Mouse (Mus musculus) urinary bladder, postnatal 10 days (tissue): ENCODE results near the gene Hhat.

Experiments
- DNase-seq: peaks from one replicate; pipeline ENCODE4 v3.0.0; 2022; ENCODE audit warnings: low spot score

Gene Hhat

DNA sequence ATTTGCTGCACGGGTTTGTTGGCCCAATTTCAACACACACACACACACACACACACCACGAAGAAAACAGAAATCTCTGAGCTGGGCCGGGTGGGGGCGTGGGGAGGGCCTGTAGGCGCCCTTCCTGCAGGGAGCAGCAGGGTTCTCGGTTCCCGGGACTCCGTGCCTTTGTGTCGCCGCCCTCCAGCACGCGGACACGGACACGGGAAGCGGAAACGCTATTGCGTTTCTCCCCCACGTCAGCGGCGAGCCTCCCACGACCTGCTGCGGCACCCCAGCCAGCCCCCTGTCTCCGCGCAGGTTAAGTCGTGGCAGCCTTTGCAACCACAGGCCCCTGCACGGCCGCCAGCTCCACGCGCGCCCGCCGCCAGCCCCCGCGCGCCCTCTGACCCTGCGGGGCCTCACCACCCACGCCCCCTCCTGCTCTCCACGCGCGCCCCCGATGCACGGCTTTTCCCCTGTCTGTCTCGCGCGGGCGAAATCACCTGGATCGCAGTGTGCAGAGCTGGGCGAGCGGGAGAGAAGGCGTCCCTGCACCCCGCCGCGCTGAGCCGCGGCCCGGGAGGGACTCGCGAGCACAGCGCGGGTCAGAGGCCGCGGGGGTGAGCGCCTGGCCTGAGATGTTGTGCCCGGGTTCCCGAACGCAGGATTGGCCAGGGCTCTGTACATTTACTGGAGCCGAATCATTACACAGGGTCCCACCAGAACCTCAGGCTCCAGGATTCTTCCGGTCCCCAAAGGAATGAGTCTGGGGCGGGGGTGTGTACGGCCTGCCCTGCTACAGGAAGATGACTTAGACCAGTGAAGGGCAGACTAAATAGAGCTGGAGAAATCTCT is at the start of gene Hhat:
Gene Hhat, minus strand, starts transcription at position 729 of the 837 bp plus-strand sequence.
- DNase-seq = no peak

DNA sequence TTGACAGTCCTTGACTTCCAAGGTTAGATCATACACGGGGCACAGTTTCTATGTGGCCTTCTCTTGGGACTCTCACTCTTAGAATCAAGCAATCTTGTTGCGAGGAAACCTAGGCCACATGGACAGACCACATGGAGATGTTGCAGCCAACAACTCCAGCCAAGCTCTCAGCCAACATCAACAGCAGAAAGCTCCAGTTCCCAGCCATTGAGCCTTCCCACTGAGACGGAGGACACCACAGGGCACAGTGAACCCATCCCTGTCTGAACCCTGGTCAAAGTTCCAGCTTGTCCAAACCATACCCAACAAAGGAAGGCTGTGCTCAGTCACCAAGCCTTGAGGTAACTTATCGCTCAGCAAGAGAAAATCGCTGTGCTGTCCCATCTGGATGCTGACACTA is 47.3 kb upstream of the Hhat start:
- no peak for DNase-seq

DNA sequence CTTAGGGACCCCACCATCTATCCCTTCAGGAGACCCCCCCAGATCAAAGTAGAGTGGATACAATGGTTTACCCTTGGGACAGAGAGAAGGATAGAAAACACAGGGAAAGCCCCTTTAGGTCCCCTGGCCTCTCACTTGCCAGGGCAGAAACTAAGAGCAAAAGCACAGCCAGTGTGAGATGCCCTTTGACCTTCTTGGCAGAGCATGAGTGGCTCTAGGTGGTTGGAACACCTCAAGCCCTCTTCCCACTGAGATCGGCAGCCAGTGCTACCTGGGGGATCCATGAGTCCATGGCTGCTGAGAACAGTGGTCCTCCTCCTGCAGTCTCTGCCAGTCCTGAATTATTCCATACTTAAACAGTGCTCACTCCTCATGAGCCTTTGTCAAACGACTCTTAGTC is 44.8 kb upstream of the Hhat start:
- DNase-seq = no peak

DNA sequence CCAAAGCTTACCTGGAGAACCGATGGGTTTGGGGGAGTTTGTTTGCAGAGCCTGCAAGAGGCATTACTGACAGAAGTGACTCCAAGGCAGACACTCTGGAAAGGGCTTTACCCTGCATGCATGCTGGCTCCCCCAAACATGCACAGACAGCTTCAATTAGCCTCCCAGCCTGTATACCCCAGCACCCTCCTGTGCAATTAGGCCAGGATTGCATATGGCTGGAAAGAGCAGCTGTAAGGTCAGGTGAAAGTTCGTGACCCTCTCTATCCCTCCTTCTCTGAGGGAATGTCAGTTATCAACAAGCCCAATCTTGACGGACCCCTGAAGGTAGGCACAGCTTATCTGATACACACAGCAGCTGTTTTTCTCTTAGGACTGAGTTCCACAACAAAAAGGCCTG is 43.7 kb upstream of the Hhat start:
- no peak for DNase-seq

DNA sequence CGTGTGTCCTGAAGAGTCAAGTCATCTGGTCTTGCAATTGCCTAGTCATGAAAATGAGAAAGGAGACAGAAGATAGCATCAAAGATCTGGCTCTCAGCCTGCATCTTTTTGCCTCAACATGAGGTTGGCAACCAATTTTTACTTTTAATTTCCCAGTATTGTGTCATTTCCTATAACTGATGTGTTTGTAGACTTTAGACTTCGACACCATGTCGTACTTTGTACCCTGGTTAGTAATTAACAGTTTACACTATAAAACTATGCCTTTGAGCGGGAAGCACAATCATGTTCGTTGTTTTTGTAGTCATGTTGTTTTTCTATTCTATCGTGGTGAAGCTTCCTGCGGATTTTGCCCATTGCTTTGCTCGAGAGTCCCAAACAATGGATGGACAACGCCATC is 41.7 kb upstream of the Hhat start:
- DNase-seq = no peak

DNA sequence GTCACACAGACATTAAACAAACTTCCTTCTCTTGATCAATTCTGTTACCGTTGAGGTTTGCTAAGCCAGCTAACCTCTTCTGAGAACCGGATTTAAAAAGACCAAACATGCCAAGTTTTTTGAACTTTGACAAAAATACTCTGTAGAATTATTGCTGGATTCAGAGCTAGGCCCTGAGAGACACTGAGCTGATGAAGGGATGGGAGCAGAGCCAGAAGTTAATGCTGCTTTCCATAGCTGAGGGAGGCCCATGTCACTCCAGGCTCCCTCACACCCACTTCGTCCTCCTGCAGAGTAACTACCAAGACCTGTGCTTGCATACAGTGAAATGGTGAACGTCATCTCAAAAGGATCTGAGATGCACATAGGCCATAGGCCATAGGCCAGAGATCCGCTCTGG is 41.3 kb upstream of the Hhat start:
- no peak for DNase-seq

DNA sequence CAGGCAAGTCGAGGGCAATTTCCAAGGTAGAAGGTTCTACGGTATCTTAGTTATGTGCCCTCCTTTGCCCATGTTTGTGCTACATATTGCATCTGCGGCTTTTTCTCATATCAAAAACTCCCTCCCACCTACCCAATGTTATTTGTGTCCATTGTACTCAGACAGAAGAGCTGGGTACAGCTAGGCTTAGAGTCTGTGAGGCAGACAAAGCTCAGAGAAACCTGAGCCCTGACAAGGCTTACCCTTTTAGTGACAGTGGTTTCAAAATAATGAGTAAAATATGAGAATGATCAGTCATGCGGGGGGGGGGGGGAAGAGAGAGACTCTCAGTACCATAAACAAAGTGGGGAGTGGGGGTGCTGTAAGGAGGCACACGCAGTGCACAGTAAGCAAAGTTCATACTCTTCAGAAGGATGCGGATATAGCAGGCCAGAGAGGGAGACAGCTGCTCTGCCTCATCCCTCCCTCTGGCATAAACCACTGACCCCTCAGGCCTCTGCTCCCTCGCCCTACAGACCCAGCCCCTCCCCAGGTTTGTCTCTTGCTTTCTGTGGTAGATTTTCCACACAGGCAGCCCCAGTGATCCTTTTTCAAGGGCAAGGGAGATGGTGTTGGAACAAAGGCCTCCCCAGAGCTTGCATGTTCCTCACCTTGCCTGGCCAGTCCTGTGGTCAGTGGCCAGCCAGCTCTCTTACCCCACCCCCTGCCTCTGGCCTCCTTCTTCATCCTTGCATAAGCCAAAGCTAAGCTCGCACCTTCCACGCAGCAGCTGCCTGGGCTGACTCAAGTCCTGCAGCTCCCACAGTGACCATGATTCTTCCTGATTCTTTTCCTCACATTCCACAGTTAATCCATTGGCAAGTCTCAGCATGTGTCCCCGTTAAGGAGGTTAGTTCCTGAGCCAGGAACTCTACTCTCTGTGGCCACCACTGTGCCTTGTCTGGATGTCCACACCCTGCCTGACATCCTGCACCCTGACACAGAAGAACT is 35.4 kb upstream of the Hhat start:
- DNase-seq = no peak

DNA sequence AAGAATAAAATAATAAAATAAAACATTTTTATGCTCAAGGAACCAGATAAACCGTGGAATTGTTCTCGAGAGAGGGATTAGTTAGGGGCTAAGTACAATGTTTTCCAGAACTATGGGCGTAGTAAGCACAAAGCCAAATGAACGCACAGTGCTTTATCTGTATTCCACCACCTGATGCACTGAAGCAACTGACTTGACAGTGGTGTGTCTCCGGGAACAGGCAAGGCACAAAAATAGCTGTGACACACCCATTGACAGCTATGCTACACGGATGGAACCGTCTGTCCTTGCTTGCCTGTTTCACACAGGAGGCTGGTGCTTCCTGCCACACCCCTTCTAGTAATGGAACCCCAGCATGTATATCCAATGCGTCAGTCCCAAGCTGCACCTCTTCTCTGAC is 29.3 kb upstream of the Hhat start:
- no peak for DNase-seq

DNA sequence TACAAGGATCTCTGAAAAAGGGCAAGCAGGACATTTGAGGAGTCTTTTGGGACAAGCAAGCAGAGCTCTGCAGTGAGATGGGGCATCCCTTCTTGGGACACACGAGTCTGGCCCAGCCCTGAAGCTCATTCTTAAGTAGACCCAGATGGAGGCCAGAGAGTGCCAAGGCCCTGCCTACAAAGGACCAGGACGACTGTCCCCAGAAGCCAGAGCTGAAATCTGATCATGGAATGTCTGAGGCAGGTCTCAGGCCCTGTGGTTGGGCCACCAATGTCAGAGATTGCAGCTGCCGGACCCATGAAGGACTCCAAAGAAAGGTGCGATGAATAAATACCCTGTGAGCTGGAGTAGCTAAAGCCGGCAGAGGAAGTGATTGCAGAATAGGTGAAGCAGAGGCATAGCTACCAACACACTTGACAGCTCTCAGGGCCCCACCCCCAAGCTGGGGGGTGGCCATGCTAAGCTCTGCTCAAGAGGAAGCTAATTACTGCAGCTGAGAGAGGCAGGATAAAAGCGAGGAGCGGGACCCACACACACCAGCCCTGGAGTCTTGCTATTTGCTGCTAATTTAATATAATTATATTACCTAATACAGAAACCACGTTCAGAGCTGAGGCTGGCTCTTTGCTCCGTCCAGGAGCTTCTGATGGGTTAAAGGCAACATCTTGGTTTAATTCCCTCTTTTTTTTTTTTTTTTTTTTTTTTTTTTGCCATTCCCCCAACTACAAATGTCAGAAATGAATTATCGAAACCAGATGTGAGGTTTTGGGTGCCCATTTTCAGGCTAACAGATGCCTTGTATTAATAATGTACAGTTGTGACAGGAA is 28.4 kb upstream of the Hhat start:
- no peak for DNase-seq

DNA sequence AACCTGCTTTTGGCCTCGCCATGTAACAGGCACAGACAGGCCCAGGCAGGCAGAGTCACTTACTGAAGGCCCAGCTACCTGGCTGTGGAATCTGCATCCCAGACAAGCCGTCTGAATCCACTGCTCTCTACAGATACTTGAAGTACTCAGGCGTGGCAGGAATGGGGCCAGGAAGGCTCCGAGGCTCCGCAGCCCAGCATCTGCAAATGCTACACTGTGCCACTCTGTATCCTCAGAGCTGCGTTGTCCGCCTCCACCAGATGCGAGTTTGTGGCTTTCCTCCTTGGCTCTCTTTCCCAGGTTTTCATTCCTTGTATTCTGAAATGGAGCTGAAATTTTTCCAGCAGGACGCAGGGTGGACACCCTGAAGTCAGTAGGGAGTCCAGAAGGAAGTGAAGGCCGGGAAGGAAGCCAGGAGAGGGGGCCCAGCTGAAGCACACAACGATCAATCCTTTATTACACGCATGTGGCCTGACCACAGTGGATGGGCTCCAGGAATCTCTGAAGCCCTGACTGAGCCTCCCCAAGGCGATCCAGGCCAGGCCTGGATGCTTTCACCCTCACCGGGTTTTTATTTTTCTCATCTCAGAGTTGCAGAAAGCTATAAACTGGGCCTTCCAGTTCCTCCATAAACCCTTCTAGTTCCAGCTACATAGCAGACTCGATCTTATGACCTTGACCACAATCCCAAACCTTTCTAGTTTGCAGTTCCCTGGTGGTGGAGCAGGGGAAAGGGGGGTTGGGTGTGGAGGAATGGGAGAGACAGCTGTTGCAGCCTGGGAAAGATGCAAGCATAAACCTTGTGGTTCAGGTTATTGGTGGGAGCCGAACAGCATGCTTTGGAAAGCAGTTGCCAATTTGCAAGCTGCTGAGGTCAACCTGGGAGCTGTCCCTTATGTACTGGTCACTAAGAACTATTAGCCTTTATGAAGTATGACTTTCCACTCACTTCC is 27.5 kb upstream of the Hhat start:
- no peak for DNase-seq

DNA sequence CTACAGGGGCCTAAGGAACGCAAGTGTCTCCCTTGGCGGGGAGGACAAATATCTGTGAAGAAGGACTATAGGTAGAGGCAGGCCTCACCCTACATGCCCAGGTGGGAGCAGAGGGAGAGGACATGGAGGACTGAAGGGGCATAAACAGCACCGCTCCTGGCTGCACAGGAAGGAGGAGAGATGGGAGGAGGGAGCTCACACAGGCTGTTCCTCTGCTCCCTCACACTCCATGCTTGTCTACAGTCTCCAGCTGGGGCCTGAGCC is 25.9 kb upstream of the Hhat start:
- no peak for DNase-seq

DNA sequence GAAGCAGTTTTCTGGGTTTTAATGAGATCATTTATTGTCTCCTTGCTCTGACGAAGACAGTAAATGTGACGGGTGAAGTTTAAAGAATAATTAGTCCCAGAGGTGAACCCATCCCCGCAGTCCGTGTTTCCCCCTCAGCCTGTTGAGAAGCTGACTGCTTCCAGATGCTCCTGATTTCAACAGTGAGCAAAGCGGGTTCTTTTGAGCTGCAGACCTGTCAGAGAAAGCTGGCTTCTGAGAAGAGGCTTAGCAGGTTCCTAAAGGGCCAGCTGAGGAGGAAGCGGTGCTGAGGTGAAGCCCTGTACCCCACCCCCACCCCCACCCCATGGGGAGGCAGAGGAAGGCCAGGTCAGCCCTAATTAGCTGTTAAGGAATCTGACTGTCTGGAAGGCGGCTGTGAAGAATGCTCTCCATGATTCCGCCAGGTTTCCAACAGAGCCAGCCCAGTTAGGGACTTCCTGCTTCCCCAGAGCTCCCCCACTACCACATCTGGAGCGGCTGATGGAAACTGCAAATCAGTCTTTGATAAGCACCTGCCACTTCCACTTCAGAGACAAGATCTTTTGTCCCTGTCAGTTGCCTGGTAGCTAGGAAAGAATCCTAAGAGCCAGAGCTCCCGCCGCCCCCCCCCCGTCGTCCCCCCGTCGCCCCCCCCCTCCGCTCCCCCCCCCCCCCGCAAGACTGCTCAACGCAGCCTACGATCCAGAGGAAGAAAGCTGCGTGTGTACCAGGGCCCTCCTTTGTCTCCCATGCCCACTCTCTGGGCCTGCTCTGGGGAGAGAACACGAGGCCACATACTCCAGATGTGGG is 25.4 kb upstream of the Hhat start:
- no peak for DNase-seq

DNA sequence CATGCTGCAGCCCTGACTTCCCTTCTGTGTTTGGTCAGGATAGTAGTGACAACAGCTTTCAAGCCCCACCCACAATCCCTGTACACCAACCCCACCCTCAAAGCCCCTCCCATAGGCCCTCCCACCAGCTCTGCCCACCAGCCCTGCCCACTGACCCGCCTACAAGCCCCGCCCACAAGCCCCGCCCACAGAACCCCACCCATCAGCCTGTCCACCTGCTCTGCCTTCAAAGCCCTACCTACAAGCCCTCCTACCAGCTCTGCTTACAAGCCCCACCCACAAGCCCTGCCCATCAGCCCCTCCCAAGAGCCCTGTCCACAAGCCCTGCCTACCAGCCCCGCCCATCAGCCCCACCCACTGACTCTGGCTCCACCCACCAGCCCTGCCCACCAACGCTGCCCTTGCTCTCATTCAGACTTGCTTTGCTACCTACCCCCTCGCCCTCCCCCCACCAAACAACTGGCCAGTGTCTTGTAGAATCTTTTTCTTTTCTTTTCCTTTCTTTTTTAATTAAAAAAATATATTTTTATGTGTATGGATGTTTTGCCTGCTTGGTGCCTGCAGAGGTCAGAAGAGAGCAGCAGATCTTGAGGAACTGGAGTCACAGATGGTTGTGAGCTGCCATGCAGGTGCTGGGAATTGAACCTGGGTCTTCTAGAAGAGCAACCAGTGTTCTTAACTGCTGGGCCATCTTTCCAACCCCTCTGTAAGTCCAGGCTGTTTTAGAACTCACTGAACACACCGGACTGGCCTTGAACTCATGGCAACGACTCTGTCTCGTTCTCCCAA is 24.1 kb upstream of the Hhat start:
- DNase-seq = no peak

DNA sequence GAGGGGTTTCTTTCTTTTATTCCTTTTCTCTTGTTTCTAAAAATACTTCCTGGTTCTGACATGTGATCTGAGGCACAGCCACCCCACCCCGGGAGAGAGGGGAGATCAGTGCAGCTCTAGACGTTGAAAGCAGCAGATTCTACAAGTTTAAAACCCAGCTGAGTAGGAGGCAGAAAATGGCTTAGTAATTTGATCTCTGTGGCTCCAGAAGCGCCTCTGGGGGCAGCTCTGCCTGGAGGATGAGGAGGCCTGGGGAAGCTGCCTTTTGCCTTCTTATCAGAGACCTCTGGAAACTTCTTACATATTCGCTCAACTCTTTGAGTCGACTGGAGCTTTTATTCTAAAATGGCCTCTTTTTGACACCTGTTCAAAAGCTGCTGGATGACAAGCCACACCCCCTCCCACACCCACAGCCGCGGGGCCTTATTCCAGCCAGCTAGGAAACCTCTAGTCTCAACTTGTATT is 20.9 kb upstream of the Hhat start:
- no peak for DNase-seq

DNA sequence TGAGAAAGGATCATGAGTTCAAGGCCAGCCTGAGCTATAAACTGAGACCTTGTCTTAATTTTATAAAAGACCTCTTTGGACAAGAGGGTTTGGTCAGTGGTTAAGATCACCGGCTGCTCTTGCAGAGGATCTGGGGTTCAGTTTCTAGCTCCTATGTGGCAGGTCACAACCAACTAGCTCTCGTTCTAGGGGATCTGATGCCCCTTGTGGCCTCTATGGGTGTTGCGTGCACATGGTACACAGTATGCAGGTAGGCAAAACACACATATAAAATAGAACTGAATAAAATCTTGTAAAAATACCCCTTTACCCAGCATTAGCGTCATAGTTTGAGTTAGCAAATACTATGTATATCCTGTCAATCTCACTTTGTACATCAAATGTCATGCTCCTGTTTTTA is 19.4 kb upstream of the Hhat start:
- no peak for DNase-seq

DNA sequence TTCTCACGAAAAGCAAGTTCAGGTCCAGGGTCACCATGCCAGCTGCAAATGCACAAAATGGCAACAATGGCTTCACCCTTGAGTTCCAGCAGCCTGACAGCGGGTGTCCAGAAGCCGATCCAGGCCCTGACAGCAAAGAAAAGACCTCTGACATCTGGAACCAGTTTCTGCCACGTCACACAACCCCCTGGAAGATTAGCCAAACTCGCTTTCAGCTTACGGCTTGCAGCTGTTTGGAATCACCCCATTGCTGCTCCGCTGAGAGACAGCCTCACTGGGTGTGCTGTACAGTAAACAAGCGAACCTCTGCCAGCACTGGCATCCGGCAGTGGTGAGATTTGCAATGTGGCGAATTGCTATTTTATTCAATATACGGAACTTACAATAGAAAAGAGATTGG is 18.8 kb upstream of the Hhat start:
- no peak for DNase-seq

DNA sequence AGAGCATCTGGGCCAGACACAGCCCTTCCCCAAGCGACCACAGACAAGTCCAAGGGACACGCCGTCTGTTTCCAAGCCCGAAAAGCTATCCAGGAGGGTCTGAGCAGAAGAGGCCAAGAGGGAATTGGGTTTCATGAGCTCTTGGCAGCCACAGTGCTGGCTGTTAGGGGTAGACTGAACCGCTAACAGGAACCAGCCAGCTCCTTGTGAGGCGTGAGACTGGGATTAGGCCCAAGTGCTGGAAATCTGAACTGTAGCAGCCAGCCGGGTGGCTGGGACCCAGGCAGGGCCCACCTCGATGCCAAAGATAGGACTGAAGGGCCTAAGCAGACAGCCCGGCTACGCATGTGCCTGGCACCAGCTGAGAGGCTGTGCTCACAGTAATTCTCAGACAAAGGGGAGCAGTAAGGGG is 18.1 kb upstream of the Hhat start:
- DNase-seq = no peak

DNA sequence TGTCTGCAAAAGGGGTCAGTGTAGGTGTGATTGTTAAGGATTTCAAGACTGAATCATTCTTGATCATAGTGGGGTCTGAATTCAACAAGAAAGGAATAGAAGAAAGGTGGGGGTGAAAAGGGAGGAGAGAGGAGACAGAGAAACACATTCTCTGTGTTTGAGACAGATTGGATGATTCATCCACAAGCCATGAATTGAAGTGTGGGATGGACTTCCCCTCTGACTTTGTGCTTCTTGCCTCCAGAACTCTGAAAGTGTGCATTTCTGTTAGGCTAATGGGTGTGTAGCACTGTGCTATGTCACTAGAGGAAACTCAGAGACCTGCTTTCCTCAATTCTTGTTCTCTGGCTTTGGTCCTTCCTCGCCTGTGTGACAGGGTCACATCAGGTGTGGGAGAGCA is 15.2 kb upstream of the Hhat start:
- no peak for DNase-seq
